Mouse (Mus musculus) G1E-ER4 (cell line): ENCODE results near the gene Thrap3. TPM values are rescaled to one million over a fixed set of nuclear protein-coding genes. Genes with fewer than 3 reads are reported as not detected.

Experiments
- GATA1 ChIP-seq: IDR thresholded peaks from one replicate; pipeline ENCODE4 v1.8.0; 2012; ENCODE audit warnings: low read length, inconsistent platforms
- polyA plus RNA-seq: library from polyadenylated mRNA; stranded (reverse); fragments of >175 nt; gene quantifications from 2 replicates; pipeline ENCODE4 v1.2.3, GENCODE M21; 2012

The Thrap3 gene
- polyA plus RNA-seq, 1 experiment = 204 TPM

DNA sequence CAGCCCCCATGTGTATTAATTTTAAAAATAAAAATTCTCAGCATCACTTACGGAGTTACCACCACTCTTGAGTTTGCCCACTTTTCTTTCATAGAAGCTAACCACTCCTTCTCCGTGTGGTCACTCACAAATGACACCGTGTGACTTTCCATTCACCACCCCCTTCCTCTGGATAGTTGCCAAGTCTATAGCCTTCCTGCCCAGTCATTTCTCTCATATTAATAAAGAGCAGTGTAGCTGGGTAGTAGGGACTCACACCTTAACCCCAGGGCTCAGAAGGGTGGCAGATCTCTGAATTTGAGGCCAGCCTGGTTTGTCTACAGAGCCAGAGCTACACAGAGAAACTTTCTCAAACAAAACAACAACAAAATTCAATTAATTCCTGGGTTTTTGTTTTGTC is 5.1 kb downstream of the Thrap3 start:
- TF ChIP-seq GATA1 = no peak

- no peak for TF ChIP-seq GATA1
These were observed 7.6 kb downstream of the Thrap3 start for GRCm38 (mm10) chr4:126194916-126195315.

DNA sequence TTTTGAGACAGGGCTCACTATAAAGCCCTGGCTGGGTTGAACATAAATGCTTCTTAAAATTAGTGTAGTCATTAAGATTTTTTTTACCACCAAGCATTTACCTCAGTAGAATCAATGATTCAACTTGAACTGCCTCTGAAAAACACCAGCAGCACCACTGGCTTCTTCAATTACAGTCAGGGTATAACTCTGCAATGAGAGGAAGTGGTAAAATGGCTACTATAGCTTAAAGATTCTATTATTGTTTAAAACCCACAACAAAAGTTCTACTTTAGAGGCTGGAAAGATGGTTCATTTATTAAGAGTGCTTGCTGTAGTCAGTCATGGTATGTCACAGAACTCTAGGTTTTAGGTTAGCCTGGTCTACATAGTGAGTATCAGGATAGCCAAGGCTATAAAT is 8.3 kb downstream of the Thrap3 start:
- no peak for TF ChIP-seq GATA1

- TF ChIP-seq GATA1 = no peak
These were observed 11.9 kb downstream of the Thrap3 start for GRCm38 (mm10) chr4:126190636-126191035.

GRCm38 (mm10) chr4:126187096-126187495 is 15.5 kb downstream of the Thrap3 start:
- no peak for TF ChIP-seq GATA1

- no peak for TF ChIP-seq GATA1
These were observed 19.5 kb downstream of the Thrap3 start for GRCm38 (mm10) chr4:126183034-126183433.

GRCm38 (mm10) chr4:126181170-126181957 is 21.2 kb downstream of the Thrap3 start:
- no peak for TF ChIP-seq GATA1

- TF ChIP-seq GATA1 = no peak
These were observed 28.8 kb downstream of the Thrap3 start for GRCm38 (mm10) chr4:126173800-126174199.

DNA sequence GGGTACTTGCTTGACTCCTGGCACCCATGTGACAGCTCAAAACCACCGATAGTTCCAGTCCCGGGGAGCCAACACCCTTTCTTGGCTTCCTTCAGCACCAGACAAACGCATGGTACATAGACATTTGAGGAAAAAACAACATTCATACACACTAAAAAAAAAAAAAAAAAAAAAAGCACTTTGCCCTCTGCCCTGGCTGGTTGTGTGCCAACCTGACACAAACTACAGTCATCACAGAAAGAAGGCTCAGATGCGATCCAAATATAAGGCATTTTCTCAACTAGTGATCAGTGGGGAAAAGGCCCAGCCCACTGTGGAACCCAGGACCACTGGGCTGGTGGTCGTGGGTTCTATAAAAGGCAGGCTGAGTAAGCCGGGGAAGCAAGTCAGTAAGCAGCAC is 33.7 kb downstream of the Thrap3 start:
- TF ChIP-seq GATA1 = no peak

DNA sequence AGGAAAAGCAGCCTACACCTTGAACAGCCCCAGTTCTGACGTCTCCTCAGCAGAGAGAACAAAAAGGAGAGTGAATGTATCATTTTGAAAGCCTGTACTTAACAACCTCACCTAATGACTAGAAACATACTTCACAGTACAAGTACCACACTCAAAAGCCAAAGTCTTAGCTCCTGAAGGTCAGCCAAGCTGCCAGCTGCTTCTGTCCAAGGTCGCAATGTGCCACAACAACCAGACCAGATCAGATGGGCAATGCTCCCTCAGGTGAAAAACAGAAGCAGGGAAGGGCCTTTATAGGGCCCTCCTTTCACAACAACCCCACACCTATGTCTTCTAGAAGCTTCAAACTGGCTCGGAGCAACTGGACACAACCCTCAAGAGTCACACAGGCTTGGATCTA is 36.5 kb downstream of the Thrap3 start:
- no peak for TF ChIP-seq GATA1

DNA sequence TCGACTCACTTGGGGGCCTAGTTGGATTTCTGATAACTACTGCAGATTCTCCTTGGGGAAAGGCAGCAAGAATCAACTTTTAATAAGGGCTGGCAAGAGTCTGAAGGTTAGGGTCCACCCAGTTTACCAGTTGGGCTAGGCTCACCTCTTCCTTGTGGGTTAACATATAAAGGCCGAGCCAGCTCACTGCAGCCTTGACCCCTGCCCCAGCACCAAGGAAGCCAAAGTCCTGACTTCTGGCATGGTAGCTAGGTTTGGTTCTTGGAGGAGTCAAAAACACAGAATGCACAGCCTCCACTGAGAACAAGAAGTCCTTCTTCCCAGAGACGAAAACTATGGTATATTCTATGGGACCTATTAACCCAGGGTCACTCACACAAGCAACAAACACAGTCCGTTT is 38.9 kb downstream of the Thrap3 start:
- no peak for TF ChIP-seq GATA1

GRCm38 (mm10) chr4:126163067-126163659 is 39.4 kb downstream of the Thrap3 start, which contains the start of gene Sh3d21:
Gene Sh3d21, minus strand, starts transcription at chr4:126163491.
- no peak for TF ChIP-seq GATA1

DNA sequence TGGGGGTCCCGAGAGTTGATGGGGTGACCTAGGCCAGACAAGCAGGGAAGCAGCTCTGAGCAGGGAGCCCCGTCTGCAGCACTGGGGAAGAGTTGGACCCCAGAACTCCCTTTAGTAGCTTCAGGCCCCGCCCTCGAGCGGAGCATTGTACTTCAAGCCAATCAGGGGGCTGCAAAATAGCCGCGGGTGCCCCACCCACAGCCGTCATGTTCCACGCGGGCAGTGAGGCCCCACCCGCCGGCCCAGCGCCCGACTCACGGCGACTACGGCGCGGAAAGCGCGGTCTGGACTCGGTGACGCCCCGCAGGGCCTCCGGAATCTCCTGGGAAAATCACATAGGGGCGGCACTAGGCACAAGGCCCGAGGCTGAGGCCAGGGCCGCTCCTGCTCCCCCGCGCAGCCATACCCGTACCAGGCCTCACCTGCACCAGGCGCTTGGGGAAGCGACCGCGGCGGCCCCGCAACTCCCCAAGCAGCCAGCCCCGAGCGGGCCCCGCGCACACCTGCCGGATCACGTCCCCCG is 40.0 kb downstream of the Thrap3 start:
- no peak for TF ChIP-seq GATA1

DNA sequence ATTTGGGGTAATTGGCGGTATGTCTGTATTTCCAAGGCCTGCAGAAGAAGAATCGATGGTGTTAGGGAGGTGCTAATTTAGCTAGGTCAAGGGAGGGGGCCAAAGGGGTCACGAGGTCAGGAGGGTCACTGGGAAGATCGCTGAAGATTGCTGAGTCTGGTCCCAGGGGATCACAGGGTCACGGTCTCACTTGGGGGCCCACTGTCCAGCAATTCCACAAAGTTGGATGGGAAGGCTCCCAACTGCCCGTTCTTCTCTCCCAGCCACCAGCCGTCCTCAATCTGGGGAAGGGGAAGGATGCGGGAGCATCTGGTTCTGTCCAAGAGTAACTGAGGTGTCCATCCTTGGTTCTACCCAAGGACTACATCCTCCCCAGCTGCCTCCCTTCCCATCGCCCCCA is 40.6 kb downstream of the Thrap3 start:
- no peak for TF ChIP-seq GATA1

GRCm38 (mm10) chr4:126161456-126161855 is 41.1 kb downstream of the Thrap3 start:
- TF ChIP-seq GATA1 = no peak

GRCm38 (mm10) chr4:126160981-126161380 is 41.6 kb downstream of the Thrap3 start:
- no peak for TF ChIP-seq GATA1

DNA sequence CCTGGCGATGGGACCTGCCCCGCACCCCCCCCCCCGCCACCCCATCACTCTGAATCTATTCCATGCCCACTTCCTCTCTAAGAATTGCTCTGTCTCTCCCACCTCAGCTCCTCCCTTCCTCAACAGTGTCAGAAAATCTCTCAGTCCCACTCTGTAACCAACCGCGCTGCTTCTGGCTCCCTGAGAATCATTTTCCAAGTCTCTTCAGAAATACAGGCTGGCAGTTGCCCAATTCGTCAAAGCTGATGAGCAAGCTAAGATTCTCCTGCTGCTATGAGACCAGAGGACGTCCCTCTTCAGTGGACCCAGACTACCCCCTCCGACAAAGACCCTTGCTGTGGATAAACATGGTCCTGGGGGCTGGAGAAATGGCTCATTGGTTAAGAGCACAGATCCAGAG is 43.1 kb downstream of the Thrap3 start:
- TF ChIP-seq GATA1 = no peak
